Comparison of ENCODE assay signal across 17 mouse cellular contexts in the genomic region with DNA sequence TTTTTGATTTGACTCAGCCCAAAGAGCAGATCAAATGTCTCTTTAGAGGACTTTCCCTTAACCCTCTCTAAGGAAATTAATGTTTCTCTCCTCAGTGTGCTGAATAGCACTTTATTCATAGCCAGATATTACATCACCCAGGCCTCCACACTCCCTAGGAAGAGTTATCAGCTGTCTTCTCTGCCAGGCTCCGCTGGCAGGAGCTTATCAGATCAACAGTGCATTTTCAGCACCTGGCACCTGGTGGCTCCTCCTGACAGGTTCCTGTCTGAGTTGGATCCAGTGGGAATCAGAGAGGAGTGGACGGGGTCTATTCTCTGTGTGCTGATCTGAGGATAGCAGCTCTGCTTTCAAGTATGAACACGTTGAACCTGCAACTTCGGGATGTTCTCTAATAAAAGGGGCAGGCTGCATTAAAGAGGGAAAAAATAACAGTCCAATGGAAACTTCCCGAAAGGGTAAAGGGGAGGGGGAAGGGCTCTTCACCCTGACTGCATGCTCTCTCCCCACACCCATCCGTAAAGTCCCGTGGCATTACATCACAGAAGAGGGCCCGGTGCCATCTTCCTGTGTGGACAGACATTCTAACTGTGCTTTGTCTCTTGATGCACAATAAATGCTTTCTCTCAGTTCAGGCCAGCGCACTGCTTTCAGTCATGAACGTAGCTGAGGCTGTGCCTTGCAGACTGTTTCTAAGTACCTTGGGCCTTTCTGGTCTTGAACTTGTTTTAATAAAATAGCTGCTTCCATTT. TPM values are rescaled to one million over a fixed set of nuclear protein-coding genes. Genes with fewer than 3 reads are reported as not detected.
DNase-seq lines count a peak whose midpoint lies in the region; ATAC-seq and TF ChIP-seq lines count a peak whose summit lies in the region.
"Had no signal": no experiment of that assay in that cellular context is flagged by ENCODE, and none has a peak within 500 bp of the region (broad histone marks: within the 10 kb centered on the region; RNA-seq: fewer than 3 reads in every experiment).

No protein-coding gene starts in this region.

- H3K4me3 ChIP-seq in intestine, embryonic 16.5 days (ENCODE audit: low read length), result no peak overlapping the region
- no peak overlapping the region for H3K4me3 ChIP-seq in intestine, embryonic 15.5 days (replicated peaks)
- no peak overlapping the region for H3K4me3 ChIP-seq in stomach, postnatal 0 days (ENCODE audit: low read depth, low read length)
- H3K4me3 ChIP-seq: embryonic facial prominence, embryonic 10.5 days; midbrain, embryonic 15.5 days; neural tube, embryonic 12.5 days; stomach, embryonic 15.5 days had no signal

- peaks cover 3% of the 10 kb centered on the region; the same call in 1 of the 2 replicates for H3K4me1 ChIP-seq in intestine, embryonic 16.5 days (ENCODE audit: control insufficient read depth, insufficient read depth, low read length)
- peaks cover 5% of the 10 kb centered on the region; the same call in 1 of the 2 replicates for H3K4me1 ChIP-seq in intestine, embryonic 15.5 days (replicated peaks)
- no peaks in the 10 kb centered on the region for H3K4me1 ChIP-seq in stomach, postnatal 0 days (replicated peaks; ENCODE audit: control insufficient read depth, insufficient read depth)
- H3K4me1 ChIP-seq: midbrain, embryonic 15.5 days; stomach, embryonic 15.5 days had no signal

- H3K27ac ChIP-seq in intestine, embryonic 16.5 days (ENCODE audit: low read length), result no peak overlapping the region
- no peak overlapping the region for H3K27ac ChIP-seq in intestine, embryonic 15.5 days
- H3K27ac ChIP-seq in stomach, postnatal 0 days (replicated peaks), result no peak overlapping the region
- H3K27ac ChIP-seq: embryonic facial prominence, embryonic 10.5 days; kidney, postnatal 0 days; midbrain, embryonic 15.5 days; neural tube, embryonic 12.5 days; stomach, embryonic 15.5 days had no signal

- TF ChIP-seq CTCF in stomach, postnatal 0 days (IDR thresholded peaks at IDR 0.05; ENCODE audit: low read depth), result no peak

- ATAC-seq in frontal cortex, adult (ENCODE audit: low TSS enrichment), result 0 out of 2 replicates have a peak, but pooled peaks have one; percentile 41
- peak; percentile 38; the same call in 1 of the 2 replicates for ATAC-seq in intestine, embryonic 16.5 days
- no peak for ATAC-seq in intestine, embryonic 15.5 days
- peak; percentile 47; the same call in 1 of the 2 replicates for ATAC-seq in stomach, postnatal 0 days (ENCODE audit: low FRiP score, low TSS enrichment)
- ATAC-seq: inflammation-experienced regulatory T-cells, adult 6 months; midbrain, embryonic 15.5 days had no signal

- WGBS in intestine, embryonic 16.5 days, result 77% methylated on average over 10 of the region's 10 CpGs
- WGBS in intestine, embryonic 15.5 days, result 77% methylated on average over 10 of the region's 10 CpGs
- WGBS in stomach, postnatal 0 days, result 65% methylated on average over 10 of the region's 10 CpGs

- no peak for DNase-seq in frontal cortex, postnatal 14 days (ENCODE audit: low spot score in 2 of 2)
- DNase-seq in right cerebral cortex, adult 18-20 months, result peak; percentile 57
- DNase-seq in right cerebral cortex, adult 2 months (ENCODE audit: low spot score in 2 of 2), result no peak
- no peak for DNase-seq in stomach, postnatal 0 days (ENCODE audit: low spot score)
- no peak for DNase-seq in neural tube, embryonic 10.5 days (ENCODE audit: extremely low spot score, low spot score)
- DNase-seq: cerebellum, adult 9-11 months; lung, embryonic 14.5 days; thymus, postnatal 36 days had no signal

- no peaks in the 10 kb centered on the region for H3K36me3 ChIP-seq in intestine, embryonic 16.5 days (ENCODE audit: control insufficient read depth, insufficient read depth, low read length)
- H3K36me3 ChIP-seq in intestine, embryonic 15.5 days, result no peaks in the 10 kb centered on the region
- no peaks in the 10 kb centered on the region for H3K36me3 ChIP-seq in stomach, postnatal 0 days (ENCODE audit: control insufficient read depth, insufficient read depth, low read length)
- H3K36me3 ChIP-seq: embryonic facial prominence, embryonic 10.5 days; midbrain, embryonic 15.5 days; neural tube, embryonic 12.5 days; stomach, embryonic 15.5 days had no signal

- no peak overlapping the region for H3K4me2 ChIP-seq in intestine, embryonic 16.5 days (ENCODE audit: low read depth, low read length)
- no peak overlapping the region for H3K4me2 ChIP-seq in intestine, embryonic 15.5 days (replicated peaks)
- H3K4me2 ChIP-seq in stomach, postnatal 0 days (replicated peaks; ENCODE audit: low read depth), result no peak overlapping the region
- H3K4me2 ChIP-seq: lung, embryonic 14.5 days; midbrain, embryonic 15.5 days; neural tube, embryonic 12.5 days; stomach, embryonic 15.5 days had no signal

- no peak for TF ChIP-seq EP300 in stomach, postnatal 0 days (optimal IDR thresholded peaks at IDR 0.05)

- no peaks in the 10 kb centered on the region for H3K27me3 ChIP-seq in intestine, embryonic 16.5 days (replicated peaks; ENCODE audit: control insufficient read depth, insufficient read depth, low read length)
- no peaks in the 10 kb centered on the region for H3K27me3 ChIP-seq in intestine, embryonic 15.5 days (replicated peaks)
- no peaks in the 10 kb centered on the region for H3K27me3 ChIP-seq in stomach, postnatal 0 days (ENCODE audit: control insufficient read depth, insufficient read depth, low read length)
- H3K27me3 ChIP-seq: midbrain, embryonic 15.5 days; neural tube, embryonic 12.5 days; stomach, embryonic 15.5 days had no signal

- H3K9ac ChIP-seq in intestine, embryonic 16.5 days (ENCODE audit: low read depth, low read length), result no peak overlapping the region
- no peak overlapping the region for H3K9ac ChIP-seq in intestine, embryonic 15.5 days
- H3K9ac ChIP-seq in stomach, postnatal 0 days (ENCODE audit: low read length), result no peak overlapping the region
- H3K9ac ChIP-seq: lung, embryonic 14.5 days; midbrain, embryonic 15.5 days; neural tube, embryonic 12.5 days; stomach, embryonic 15.5 days had no signal

- no peaks in the 10 kb centered on the region for H3K9me3 ChIP-seq in intestine, embryonic 16.5 days (ENCODE audit: control insufficient read depth, low read length)
- no peaks in the 10 kb centered on the region for H3K9me3 ChIP-seq in intestine, embryonic 15.5 days
- no peaks in the 10 kb centered on the region for H3K9me3 ChIP-seq in stomach, postnatal 0 days (ENCODE audit: control insufficient read depth, low read length)
- H3K9me3 ChIP-seq: embryonic facial prominence, embryonic 10.5 days; midbrain, embryonic 15.5 days; neural tube, embryonic 12.5 days; stomach, embryonic 15.5 days had no signal

RNA-seq across cellular contexts. Expression of a gene that starts 8.7 kb away (rescaled TPM):
- polyA plus RNA-seq in intestine, embryonic 16.5 days (2015; fragmentation: Nextera tagmentation; extraction: Ambion mirVana), result 7.5 and 8.6 TPM in 2 replicates
- 7.5 TPM in 2 replicates for polyA plus RNA-seq in intestine, embryonic 15.5 days (2015; fragmentation: Nextera tagmentation; extraction: Ambion mirVana)
- polyA plus RNA-seq in stomach, postnatal 0 days (2015; fragmentation: Nextera tagmentation; extraction: Ambion mirVana), result 3.9 and 4.0 TPM in 2 replicates
